Mouse (Mus musculus) cerebral cortex, adult 2 months (tissue): Measurements from ENCODE around the gene Cars2.

Source experiments
- WGBS: fragments of 180-500 bp; shearing (Covaris S2); methylation state at CpG from one replicate; pipeline ENCODE4 v1.1.7; 2018; 5-methylcytosine and 5-hydroxymethylcytosine counted together

Gene Cars2

DNA sequence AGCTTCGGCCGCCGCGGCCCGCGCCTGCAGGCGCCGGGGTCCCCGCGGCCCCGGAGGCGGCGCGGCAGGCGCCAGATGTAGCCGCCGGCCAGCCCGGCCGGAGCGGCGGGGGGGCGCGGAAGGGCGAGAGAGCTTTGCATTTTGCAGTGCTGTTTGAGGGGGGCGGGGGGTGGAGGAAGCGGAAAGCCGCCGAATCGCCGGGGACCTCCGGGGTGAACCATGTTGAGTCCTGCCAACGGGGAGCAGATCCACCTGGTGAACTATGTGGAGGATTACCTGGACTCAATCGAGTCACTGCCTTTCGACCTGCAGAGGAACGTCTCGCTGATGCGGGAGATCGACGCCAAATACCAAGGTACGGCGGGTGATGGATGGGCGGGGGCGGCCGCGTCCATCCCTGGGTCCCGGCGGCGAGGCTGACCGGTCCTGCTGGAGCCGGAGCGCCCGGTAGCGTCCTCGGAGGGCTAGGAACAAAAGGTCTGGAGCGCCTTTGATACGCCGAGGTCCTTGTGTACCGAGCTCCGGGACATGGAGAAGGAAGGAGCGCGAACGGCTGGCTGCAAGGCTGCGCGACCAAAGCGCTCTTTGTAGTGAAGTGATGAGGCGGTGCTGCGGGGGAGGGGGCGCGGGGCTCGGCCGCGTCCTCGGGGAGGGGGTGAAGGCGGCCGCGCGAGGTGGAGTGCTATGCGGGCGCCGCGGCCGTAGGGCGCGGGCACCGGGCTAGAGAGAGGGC lies 6.3 kb upstream of the Cars2 start:
- WGBS: under 1% methylated on average over 85 of the region's 85 CpGs

DNA sequence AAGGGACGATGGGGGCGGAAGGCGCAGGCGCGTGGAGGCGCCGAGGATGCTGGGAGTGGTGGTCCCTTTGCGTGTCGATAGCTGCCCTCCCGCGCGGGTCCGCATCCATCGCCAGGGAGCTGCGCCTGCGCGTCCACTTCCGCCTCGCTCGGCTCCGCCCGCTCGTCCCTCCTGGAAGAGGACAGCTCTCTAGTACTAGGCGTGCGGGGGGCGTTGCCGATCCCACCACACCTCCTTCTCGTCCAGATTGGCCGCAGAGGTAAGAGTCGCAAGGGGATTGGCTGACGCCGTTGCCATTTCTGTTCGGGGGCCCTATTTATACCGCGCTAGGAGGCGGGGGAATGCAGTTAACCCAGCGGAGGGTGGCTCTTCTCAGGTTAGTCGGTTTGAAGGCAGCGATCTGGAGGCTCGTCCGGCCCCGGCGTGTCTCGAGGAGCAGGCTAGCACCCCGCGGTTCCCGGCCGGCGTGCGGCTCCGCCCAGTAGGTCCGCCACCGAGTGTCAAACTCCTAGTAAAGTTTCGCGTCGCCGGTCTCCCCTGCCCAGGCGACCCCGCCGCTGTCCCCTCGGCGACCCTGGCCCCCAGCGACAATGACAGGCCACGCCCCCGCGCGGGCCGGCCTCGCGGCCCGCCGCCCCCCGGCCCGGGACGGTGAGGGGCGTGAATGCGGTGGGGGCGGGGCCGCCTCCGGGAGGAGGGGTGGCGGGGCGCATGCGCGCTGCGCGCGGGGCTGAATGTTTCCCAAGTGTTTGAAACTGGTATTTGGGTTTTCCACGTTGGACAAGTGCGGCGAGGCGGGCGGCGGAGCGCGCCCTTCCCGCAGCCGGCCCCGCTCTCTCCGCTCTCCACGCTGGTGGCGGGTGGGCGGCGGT lies 5.4 kb upstream of the Cars2 start:
- WGBS: under 1% methylated on average over 103 of the region's 103 CpGs

GRCm38 (mm10) chr8:11554799-11555719 lies 4.5 kb upstream of the Cars2 start, which contains the start of gene Ing1:
Gene Ing1, plus strand, starts transcription at chr8:11555571.
- WGBS: under 1% methylated on average over 50 of the region's 52 CpGs

DNA sequence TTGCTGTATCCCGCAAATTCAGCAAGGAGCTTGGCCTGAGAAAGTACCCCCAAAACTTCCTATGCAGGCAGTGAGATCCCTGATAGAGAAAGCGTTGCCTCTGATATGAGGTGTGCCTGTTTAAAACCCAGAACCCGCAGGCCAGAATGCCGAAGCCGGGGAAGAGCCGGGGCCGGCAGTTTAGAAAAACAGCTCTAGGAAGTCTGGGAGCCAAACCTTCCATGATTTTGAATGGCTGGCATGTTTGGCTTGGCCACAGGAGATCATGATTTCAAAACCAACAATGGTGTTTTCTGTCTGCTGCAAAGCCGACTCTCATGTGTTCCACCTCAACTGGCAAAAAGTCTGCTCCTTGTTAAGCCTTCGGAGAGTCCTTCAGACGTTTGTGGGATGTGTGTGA lies 1.8 kb upstream of the Cars2 start:
- WGBS: 90% methylated on average over 10 of the region's 10 CpGs

DNA sequence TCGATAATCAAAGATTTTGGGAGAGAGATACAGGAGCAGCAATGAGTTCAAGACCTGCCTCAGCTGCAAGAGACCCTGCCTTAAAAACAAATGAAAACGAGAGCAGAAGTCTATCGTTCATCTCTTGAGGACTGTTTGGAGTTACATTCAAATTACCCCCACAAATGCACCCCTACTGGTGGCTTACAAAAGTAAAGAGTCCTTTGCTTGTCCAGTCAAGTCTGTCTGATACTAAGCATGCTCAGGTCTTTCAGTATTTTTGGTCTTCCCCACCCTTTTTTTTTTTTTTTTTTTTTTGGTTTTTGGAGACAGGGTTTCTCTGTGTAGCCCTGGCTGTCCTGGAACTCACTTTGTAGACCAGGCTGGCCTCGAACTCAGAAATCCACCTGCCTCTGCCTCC lies 914 bp upstream of the Cars2 start:
- 64% methylated on average over 4 of the region's 4 CpGs for WGBS

- 14% methylated on average over 7 of the region's 7 CpGs for WGBS
Measured at GRCm38 (mm10) chr8:11549706-11550105, 877 bp downstream of the Cars2 start.

- 72% methylated on average over 6 of the region's 6 CpGs for WGBS
Measured at GRCm38 (mm10) chr8:11547063-11547462, 3.5 kb downstream of the Cars2 start.

- 34% methylated on average over 3 of the region's 3 CpGs for WGBS
Measured at GRCm38 (mm10) chr8:11544386-11544785, 6.2 kb downstream of the Cars2 start.

DNA sequence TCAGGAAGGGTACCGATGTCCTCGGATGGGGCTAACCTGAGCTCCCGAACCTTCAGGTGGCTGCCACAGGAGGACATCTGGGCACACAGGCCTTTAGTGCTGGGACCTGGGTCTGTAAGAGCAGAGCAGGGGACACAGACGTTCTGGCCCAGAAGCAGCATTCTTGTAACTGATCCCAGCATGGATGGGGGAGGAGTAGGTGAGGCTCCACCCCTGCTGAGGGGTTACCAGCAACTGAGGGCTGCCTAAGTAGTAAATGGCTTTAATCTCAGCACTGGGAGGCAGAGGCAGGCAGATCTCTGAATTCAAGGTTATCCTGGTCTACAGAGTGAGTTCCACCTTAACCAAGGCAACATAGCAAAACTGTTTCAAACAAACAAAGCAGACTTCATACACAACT lies 7.7 kb downstream of the Cars2 start:
- 88% methylated on average over 4 of the region's 4 CpGs for WGBS

DNA sequence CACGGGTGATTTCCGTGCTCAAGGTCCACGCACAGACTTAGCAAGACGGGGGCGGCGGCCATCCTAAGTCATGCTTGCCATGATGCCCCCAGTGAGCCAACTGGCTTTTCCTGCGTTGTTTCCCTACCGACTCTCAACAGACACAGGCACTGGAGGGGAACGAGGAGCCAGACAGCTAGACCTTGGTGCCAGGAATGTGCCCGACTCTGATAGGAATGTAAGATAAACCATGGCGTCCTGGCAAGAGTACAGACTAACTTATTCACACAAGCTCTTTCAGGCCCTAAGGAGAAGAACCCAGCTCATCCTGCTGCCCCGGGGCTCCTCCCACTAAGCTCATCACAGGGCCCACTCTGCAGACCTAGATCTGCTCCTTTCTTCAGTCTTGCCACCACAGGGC lies 8.6 kb downstream of the Cars2 start:
- WGBS: 85% methylated on average over 12 of the region's 12 CpGs

DNA sequence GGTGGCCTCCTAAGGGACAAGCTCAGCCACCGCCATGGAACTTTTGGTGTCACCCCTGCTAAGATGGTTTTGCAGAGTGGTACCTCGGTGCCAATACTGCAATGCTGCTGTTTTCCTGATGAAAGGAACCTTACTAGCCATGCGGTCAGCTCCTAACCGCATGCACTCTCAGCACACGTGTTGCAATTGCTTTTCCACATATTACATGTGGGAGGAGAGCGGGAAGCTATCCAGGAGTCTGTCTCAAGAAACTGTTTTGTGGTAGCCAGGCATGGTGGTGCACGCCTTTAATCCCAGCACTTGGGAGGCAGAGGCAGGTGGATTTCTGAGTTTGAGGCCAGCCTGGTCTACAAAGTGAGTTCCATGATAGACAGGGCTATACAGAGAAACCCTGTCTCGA lies 10.4 kb downstream of the Cars2 start:
- WGBS: 93% methylated on average over 8 of the region's 8 CpGs

DNA sequence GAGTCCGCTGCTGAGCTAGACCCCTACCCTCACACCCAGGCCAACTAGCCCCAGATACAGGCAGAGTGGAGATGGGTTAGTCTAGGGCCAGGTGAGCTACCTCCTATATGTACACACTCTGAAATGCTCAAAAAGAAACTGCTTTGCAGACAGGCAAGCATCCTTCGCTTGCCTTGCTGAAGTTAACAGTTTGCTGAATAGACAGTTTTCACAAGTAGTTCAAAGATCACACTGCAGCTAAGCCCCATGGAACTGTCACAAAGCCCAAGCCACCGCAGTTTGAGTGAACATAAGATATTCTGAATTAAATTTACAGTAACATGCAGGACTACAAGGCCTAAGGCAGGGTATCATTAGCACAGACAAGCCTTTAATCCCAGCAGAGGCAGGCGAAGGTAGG lies 11.5 kb downstream of the Cars2 start:
- 96% methylated on average over 4 of the region's 4 CpGs for WGBS

DNA sequence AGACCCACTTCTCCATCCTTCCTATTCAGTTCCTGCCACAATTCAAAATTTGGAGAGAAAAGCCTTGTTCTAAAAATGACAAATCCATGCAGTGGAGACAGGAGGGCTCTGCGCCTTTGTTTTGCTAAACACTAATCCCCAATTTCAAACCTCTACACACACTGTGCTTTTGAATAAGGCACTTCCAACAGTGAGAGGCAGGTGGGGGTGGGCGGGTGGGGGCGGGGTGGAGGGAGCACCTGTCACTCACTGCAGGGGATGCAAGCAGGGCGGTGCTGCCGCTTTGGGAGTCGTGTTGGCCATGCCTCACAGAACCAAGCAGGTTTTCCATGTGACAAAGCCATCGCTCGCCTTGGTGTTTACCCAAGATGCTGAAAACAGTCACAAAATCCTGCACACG lies 16.1 kb downstream of the Cars2 start:
- 56% methylated on average over 9 of the region's 9 CpGs for WGBS

- WGBS: 56% methylated on average over 4 of the region's 4 CpGs
Measured at GRCm38 (mm10) chr8:11530849-11531248, 19.7 kb downstream of the Cars2 start.

GRCm38 (mm10) chr8:11530155-11530770 lies 20.3 kb downstream of the Cars2 start:
- 72% methylated on average over 18 of the region's 18 CpGs for WGBS

DNA sequence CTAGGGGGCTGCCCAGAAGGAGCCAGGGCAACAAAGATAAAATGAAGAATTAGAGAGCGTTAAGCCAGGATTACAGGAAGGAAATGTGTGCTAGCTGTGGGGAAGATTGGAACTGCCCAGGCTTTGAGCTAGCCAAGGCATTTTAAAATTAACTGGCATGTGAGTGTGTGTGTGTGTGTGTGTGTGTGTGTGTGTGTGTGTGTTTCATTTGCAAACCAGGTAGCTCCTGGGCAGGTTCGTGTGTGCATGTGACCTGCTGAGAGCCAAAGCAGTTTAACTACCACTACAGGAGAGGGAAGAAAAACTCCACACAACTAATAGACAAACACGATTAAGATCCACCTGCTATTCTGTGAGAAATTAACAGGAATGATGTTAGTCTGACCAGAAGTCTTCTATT lies 27.3 kb downstream of the Cars2 start:
- 84% methylated on average over 3 of the region's 3 CpGs for WGBS

DNA sequence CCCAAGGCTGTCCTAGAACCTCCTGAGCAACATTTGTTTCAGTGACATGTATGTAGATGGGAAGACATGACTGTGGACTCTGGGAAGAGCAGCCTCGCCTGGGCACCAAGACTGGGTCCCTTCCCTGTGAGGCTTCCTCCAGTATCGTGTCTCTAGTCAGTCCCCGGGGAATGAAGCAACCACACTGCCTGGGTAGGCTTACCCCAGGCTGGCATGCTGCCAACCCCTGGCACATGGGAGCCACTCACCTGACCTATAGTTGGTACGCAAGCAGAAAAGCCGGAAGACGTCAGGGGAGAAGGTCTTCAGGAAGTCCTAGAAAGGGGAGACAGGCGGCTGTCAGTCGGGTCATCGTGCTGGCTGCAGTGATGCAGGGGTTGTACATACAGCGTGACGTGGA lies 31.9 kb downstream of the Cars2 start:
- WGBS: 90% methylated on average over 11 of the region's 11 CpGs

- 97% methylated on average over 6 of the region's 6 CpGs for WGBS
Measured at GRCm38 (mm10) chr8:11518056-11518396, 32.6 kb downstream of the Cars2 start.

GRCm38 (mm10) chr8:11517366-11518055 lies 33.1 kb downstream of the Cars2 start:
- 89% methylated on average over 16 of the region's 16 CpGs for WGBS

GRCm38 (mm10) chr8:11516292-11516691 lies 34.3 kb downstream of the Cars2 start:
- 96% methylated on average over 9 of the region's 9 CpGs for WGBS

- WGBS: 91% methylated on average over 5 of the region's 5 CpGs
Measured at GRCm38 (mm10) chr8:11513247-11513646, 37.3 kb downstream of the Cars2 start.
